Mouse (Mus musculus) midbrain, embryonic 13.5 days (tissue): ENCODE data around the gene U2af2. TPM values are rescaled to one million over a fixed set of nuclear protein-coding genes. Genes with fewer than 3 reads are reported as not detected.

ENCODE experiments used
- ATAC-seq: fragments of 200-750 bp; cut with Nextera tagmentation; 2 replicates; pipeline ENCODE4 v1.8.0; 2017; ENCODE audit warnings: mild to moderate bottlenecking, moderate TSS enrichment, moderate library complexity
- H3K27ac ChIP-seq: fragments of 300-500 bp; sonication (generic); 2 replicates; pipeline ENCODE4 v1.5.1; 2015; ENCODE audit warnings: inconsistent platforms, mild to moderate bottlenecking, moderate library complexity
- H3K27me3 ChIP-seq: fragments of 300-500 bp; sonication (generic); 2 replicates; pipeline ENCODE4 v1.6.1; 2015; ENCODE audit warnings: mild to moderate bottlenecking, inconsistent platforms
- H3K36me3 ChIP-seq: fragments of 300-500 bp; sonication (generic); 2 replicates; pipeline ENCODE4 v1.6.1; 2015; ENCODE audit warnings: mild to moderate bottlenecking, inconsistent platforms
- H3K4me1 ChIP-seq: fragments of 300-500 bp; sonication (generic); replicated peaks from 2 replicates; pipeline ENCODE4 v1.6.1; 2015; ENCODE audit warnings: inconsistent platforms
- H3K4me2 ChIP-seq: fragments of 300-500 bp; sonication (generic); replicated peaks from 2 replicates; pipeline ENCODE4 v1.6.1; 2015; ENCODE audit warnings: moderate library complexity, mild to moderate bottlenecking, inconsistent platforms
- H3K4me3 ChIP-seq: fragments of 300-500 bp; sonication (generic); replicated peaks from 2 replicates; pipeline ENCODE4 v1.5.1; 2015; ENCODE audit warnings: mild to moderate bottlenecking, inconsistent platforms
- H3K9ac ChIP-seq: fragments of 300-500 bp; sonication (generic); replicated peaks from 2 replicates; pipeline ENCODE4 v1.6.1; 2015; ENCODE audit warnings: mild to moderate bottlenecking, inconsistent platforms
- H3K9me3 ChIP-seq: fragments of 300-500 bp; sonication (generic); 2 replicates; pipeline ENCODE4 v1.6.1; 2016; ENCODE audit warnings: mild to moderate bottlenecking, inconsistent platforms
- WGBS: fragments of 180-500 bp; shearing (Covaris S2); methylation state at CpG from one replicate; pipeline ENCODE4 v1.1.7; 2015; 5-methylcytosine and 5-hydroxymethylcytosine counted together
- microRNA-seq: library from miRNA; unstranded; fragments of <30 nt; microRNA quantifications from one replicate; pipeline ENCODE4, GENCODE M21; 2016
- polyA plus RNA-seq: library from polyadenylated mRNA; unstranded; fragments of >200 nt; fragmentation: Nextera tagmentation; extraction: Ambion mirVana; gene quantifications from 2 replicates; pipeline ENCODE4 v1.2.1, GENCODE M21; 2015

Gene U2af2
- polyA plus RNA-seq, 1 experiment from 2014 or later, result 128 TPM

DNA sequence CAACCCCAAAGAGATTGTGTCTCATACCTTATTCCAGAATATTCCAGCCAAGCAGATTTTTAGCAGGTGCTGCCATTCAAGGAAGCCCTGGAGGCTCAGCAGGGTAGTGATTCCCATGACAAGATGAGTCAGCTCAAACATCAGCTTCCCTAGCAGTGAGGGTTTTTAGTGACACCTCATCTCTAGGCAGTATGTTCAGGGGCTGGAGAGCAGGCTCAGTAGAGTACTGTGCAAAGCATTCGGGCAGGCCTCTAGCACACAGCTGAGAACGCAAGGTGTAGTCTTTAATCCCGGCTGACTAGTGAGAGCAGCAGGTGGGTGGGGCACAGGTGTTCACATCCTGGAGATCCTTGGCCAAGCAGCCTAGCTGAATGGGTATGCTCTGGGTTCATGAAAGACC is 37.9 kb downstream of the U2af2 start:
- no peak overlapping the region for H3K27ac ChIP-seq
- WGBS, result 89% methylated on average over 3 of the region's 3 CpGs
- no peaks in the 10 kb centered on the region for H3K9me3 ChIP-seq
- no peak for ATAC-seq
- H3K4me3 ChIP-seq, result no peak overlapping the region
- no peak overlapping the region for H3K9ac ChIP-seq
- H3K36me3 ChIP-seq, result peaks cover 50% of the 10 kb centered on the region
- H3K4me2 ChIP-seq, result no peak overlapping the region
- no peaks in the 10 kb centered on the region for H3K27me3 ChIP-seq
- H3K4me1 ChIP-seq, result no peaks in the 10 kb centered on the region

DNA sequence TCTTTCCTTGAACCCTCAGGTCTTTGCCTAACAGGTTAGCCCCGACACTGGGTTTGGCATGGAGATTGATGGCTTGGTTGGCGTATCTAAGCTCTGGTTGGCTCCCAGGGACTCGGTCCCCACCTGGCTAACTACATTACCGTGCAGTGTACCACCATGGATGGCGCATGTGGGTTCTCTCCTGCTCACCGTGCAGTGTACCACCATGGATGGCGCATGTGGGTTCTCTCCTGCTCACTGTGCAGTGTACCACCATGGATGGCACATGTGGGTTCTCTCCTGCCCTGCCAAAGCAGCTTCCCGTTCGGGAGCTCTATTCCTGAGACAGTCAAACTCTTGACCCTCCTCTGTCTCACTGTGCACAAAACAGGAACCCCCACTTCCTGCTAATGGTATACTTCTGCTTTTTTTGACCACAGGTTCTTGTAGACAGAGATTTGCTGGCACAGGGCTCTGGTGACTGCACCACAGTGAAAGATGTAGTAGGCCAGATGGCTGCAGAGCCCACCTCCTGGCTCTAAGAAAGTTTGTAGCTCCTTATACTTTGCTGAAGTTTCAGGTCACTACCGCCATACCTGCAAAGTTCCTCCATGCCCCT is 39.2 kb downstream of the U2af2 start:
- WGBS, result 92% methylated on average over 10 of the region's 10 CpGs
- Histone ChIP-seq H3K36me3 (peaks cover 36% of the 10 kb centered on the region), H3K9ac (no peak overlapping the region), H3K27me3 (no peaks in the 10 kb centered on the region), H3K27ac (no peak overlapping the region), H3K4me2 (no peak overlapping the region), H3K9me3 (no peaks in the 10 kb centered on the region), H3K4me3 (no peak overlapping the region), H3K4me1 (no peaks in the 10 kb centered on the region)
- ATAC-seq, result no peak

DNA sequence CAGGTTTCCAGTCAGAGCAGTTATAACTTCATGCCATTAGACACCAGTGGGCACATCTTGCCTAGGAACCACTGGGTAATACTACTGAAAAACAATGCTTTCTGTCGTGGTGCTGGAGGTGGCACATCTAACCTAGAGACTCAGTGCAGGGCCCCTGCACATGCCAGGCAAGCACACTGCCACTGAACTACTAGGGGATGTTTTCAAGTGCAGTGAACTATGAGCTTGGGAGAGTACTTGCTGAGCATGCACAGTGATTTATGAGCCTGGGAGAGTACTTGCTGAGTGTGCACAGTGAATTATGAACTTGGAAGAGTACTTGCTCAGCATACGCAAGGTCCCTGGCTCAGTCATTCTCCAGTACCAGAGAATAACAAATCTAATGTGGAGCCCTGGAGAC is 40.6 kb downstream of the U2af2 start:
- Histone ChIP-seq H3K9me3 (no peaks in the 10 kb centered on the region), H3K27me3 (no peaks in the 10 kb centered on the region), H3K9ac (no peak overlapping the region), H3K4me1 (no peaks in the 10 kb centered on the region), H3K4me3 (no peak overlapping the region), H3K4me2 (no peak overlapping the region), H3K36me3 (peaks cover 22% of the 10 kb centered on the region), H3K27ac (no peak overlapping the region)
- WGBS, result 93% methylated on average over 2 of the region's 2 CpGs
- ATAC-seq, result no peak

DNA sequence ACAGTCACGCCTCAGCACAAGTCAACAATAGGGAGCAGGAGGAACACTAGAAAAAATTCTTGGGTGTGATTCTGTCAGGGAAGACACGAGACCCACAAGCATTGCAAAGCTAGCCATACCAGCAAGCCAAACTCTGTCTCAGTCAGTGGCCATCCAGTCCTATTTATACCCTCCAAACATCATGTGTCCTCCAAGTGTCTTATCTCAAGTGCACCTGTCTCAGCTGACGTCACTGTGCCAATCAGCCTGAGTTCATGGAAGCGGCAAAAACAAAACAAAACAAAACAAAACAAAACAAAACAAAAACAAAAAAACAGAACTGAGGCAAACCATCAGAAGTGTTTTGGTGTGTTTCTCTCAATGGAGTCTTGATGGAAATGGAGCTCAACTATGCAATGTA is 46.3 kb downstream of the U2af2 start:
- Histone ChIP-seq H3K27ac (no peak overlapping the region), H3K9me3 (no peaks in the 10 kb centered on the region), H3K4me2 (no peak overlapping the region), H3K4me1 (no peaks in the 10 kb centered on the region), H3K9ac (no peak overlapping the region), H3K36me3 (no peaks in the 10 kb centered on the region), H3K27me3 (no peaks in the 10 kb centered on the region), H3K4me3 (no peak overlapping the region)
- ATAC-seq, result no peak
- 84% methylated on average over 4 of the region's 4 CpGs for WGBS

DNA sequence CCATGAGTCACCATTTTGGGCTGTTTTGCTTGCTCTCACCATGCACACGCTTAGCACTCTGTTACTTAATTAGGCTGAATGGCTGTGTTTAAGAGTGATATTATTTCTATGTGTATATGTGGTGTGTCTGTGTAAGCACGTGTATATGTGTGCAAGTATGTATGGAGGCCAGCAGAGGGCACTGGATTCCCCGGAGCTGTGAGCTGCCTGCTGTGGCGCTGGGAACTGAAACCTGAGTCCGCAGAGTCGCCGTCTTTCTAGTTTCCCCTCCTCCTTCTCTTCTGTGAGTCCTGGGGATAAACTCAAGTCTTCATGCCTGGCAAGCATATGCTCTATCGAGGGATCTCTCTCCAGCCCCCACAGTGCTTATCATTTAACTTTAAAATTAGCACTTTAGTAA is 47.4 kb downstream of the U2af2 start:
- H3K36me3 ChIP-seq, result no peaks in the 10 kb centered on the region
- no peaks in the 10 kb centered on the region for H3K4me1 ChIP-seq
- ATAC-seq, result no peak
- no peaks in the 10 kb centered on the region for H3K9me3 ChIP-seq
- no peak overlapping the region for H3K27ac ChIP-seq
- 85% methylated on average over 8 of the region's 8 CpGs for WGBS
- H3K27me3 ChIP-seq, result no peaks in the 10 kb centered on the region
- no peak overlapping the region for H3K9ac ChIP-seq
- no peak overlapping the region for H3K4me2 ChIP-seq
- H3K4me3 ChIP-seq, result no peak overlapping the region

DNA sequence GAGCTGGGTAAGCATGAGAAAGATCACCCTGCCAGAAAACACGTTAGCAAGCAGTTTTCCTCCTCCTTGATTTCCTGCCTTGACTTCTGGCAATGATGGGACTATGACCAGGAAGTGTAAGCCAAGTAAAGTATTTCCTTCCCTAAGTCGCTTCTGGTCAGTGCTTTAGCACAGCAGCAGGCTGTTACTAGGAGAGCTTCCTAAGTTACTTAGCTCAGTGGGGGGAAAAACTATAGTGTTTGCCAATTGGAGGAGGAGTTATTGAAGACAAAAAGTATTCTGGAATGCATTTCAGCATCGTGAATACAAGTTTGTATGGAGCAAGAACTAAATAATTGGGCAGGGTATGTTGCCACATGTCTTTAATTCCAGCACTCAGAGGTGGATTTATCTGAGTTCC is 50.8 kb downstream of the U2af2 start:
- Histone ChIP-seq H3K9me3 (no peaks in the 10 kb centered on the region), H3K9ac (no peak overlapping the region), H3K4me1 (no peaks in the 10 kb centered on the region), H3K36me3 (no peaks in the 10 kb centered on the region), H3K4me2 (no peak overlapping the region), H3K27me3 (no peaks in the 10 kb centered on the region), H3K27ac (no peak overlapping the region), H3K4me3 (no peak overlapping the region)
- 55% methylated on average over 3 of the region's 3 CpGs for WGBS
- no peak for ATAC-seq

DNA sequence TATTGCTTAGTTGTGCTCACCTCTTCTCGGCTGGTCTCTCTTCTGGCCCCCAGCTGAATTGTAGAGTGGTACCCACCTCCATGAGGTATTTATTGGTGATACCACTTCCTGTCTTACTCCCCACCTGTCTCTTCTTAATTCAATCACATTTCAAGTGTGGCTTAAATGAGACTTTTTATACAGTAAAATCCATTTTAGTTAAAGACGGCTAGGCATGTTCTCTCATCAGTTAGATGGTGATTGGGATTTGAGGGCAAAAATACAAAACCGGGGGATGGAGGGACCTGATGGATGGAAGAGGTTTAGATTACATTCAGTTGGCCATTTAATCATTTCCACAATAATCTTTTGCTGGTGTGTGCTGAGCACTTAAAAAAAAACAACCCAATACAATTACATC is 54.9 kb downstream of the U2af2 start, which contains the start of gene Rfpl4:
Rfpl4 (minus strand) TSS at position 101 of the 400 bp plus-strand sequence.
- no peak within 1 kb of the TSS for H3K4me2 ChIP-seq
- H3K36me3 ChIP-seq, result no peaks in the 10 kb centered on the region
- no peaks in the 10 kb centered on the region for H3K27me3 ChIP-seq
- no peak for ATAC-seq
- H3K4me3 ChIP-seq, result no peak within 1 kb of the TSS
- no peaks in the 10 kb centered on the region for H3K4me1 ChIP-seq
- no peak within 1 kb of the TSS for H3K9ac ChIP-seq
- no peak within 1 kb of the TSS for H3K27ac ChIP-seq
- no peaks in the 10 kb centered on the region for H3K9me3 ChIP-seq
- 88% methylated on average over 3 of the region's 3 CpGs for WGBS

DNA sequence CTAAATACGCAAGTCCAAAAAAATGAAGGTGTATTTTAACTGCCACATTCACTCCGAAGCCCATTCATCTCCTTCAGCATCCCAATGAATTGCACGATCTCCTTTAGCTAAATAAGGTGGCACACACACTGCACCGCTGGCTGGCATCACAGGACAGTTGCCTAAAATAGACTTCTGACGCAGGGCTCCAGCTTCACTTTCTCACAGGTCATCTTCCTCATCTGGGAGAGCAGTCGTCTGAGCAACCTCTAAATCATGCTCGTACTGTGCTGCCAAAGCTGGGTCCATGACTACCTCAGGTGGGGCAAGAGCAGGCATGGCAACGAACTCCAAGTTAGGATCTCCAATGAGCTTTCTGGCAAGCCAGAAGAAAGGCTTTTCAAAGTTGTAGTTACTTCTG is 63.1 kb downstream of the U2af2 start:
- ATAC-seq, result no peak
- Histone ChIP-seq H3K4me3 (no peak overlapping the region), H3K36me3 (no peaks in the 10 kb centered on the region), H3K27me3 (0 out of 2 replicates have a peak, but pooled peaks cover 3% of the 10 kb centered on the region), H3K9ac (no peak overlapping the region), H3K27ac (no peak overlapping the region), H3K9me3 (no peaks in the 10 kb centered on the region), H3K4me2 (no peak overlapping the region), H3K4me1 (0 out of 2 replicates have a peak, but pooled peaks cover 5% of the 10 kb centered on the region)
- WGBS, result 88% methylated on average over 8 of the region's 8 CpGs

DNA sequence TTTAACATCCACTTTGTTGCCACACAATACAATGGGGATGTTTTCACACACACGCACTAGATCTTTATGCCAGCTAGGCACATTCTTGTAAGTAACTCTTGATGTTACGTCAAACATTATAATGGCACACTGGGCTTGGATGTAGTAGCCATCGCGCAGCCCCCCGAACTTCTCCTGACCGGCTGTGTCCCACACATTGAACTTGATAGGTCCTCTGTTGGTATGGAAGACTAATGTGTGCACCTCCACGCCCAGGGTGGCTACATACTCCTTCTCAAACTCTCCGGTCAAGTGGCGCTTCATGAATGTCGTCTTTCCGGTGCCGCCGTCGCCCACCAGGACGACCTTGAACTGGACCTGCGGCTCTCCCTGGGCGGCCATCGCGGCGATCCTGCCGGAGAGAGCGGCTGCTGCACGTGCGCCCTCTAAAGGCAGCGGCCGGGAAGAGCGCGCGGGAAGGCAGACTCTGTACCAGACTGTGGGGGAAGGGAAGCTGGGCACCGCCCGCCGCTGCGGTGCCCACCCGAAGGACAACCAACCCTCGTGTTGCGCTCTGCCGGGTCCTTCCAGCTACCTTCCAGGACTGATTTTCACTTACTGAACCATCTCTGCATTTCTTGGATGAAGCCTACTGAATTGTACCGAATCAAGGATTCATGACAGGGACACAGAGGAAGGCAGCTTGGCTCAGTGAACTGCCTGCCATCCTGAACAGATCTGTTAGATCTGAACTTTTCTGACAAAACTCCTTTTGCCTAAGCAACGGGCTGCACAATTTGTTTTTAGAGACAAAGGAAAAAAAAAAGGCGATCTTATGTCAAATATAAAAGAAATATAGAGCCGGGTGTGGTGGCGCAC is 63.8 kb downstream of the U2af2 start, which contains the start of gene Rasl2-9:
Rasl2-9 (minus strand) TSS at position 402 of the 858 bp plus-strand sequence.
- H3K4me2 ChIP-seq, result peak within 1 kb of the TSS; percentile 56
- 18% methylated on average over 42 of the region's 42 CpGs for WGBS
- H3K36me3 ChIP-seq, result no peaks in the 10 kb centered on the region
- peak within 1 kb of the TSS; percentile 51 for H3K9ac ChIP-seq
- H3K27ac ChIP-seq, result no peak within 1 kb of the TSS
- ATAC-seq, result peak; percentile 81
- H3K4me3 ChIP-seq, result peak within 1 kb of the TSS; percentile 39
- no peaks in the 10 kb centered on the region for H3K9me3 ChIP-seq
- H3K4me1 ChIP-seq, result 0 out of 2 replicates have a peak, but pooled peaks cover 5% of the 10 kb centered on the region
- 0 out of 2 replicates have a peak, but pooled peaks cover 3% of the 10 kb centered on the region for H3K27me3 ChIP-seq

Small RNA genes lying within 50 kb of the gene (microRNA-seq; reads per million reads assigned to microRNA genes)
- gene Gm26217, result not detected

Other genes with a start within 250 kb of the U2af2 start
- gene Ube2s, start 249.6 kb upstream of the U2af2 start, polyA plus RNA-seq, result 281 and 301 TPM in 2 replicates
- gene Shisa7, start 217.4 kb upstream of the U2af2 start, polyA plus RNA-seq, result 8.8 and 9.7 TPM in 2 replicates
- 3.3 and 5.3 TPM in 2 replicates for gene Isoc2b, start 191.9 kb upstream of the U2af2 start, polyA plus RNA-seq
- gene Isoc2a, start 185.0 kb upstream of the U2af2 start, polyA plus RNA-seq, result 0.43 and 0.65 TPM in 2 replicates
- gene Gm36210, start 155.6 kb upstream of the U2af2 start, polyA plus RNA-seq, result 0.31 and 0.32 TPM in 2 replicates
- gene Zfp628, start 146.9 kb upstream of the U2af2 start, polyA plus RNA-seq, result 4.3 and 4.4 TPM in 2 replicates
- gene Nat14, start 140.1 kb upstream of the U2af2 start, polyA plus RNA-seq, result 29.5 and 31.1 TPM in 2 replicates
- 0.88 and 0.98 TPM in 2 replicates for gene Ssc5d, start 136.4 kb upstream of the U2af2 start, polyA plus RNA-seq
- gene Sbk2, start 97.7 kb upstream of the U2af2 start, polyA plus RNA-seq, result 0.12 and 0.13 TPM in 2 replicates
- 0.10 and 0.13 TPM in 2 replicates for gene Sbk3, start 91.0 kb upstream of the U2af2 start, polyA plus RNA-seq
- gene Zfp579, start 66.0 kb upstream of the U2af2 start, polyA plus RNA-seq, result 65.2 and 68.4 TPM in 2 replicates
- gene Zfp524, start 47.7 kb upstream of the U2af2 start, polyA plus RNA-seq, result 8.6 and 8.9 TPM in 2 replicates
- 42.0 and 51.1 TPM in 2 replicates for gene Fiz1, start 47.4 kb upstream of the U2af2 start, polyA plus RNA-seq
- 0.89 and 1.3 TPM in 2 replicates for gene Gm44973, start 46.6 kb upstream of the U2af2 start, polyA plus RNA-seq
- gene Zfp865, start 41.8 kb upstream of the U2af2 start, polyA plus RNA-seq, result 5.7 and 7.9 TPM in 2 replicates
- 25.8 and 30.1 TPM in 2 replicates for gene Ccdc106, start 41.6 kb upstream of the U2af2 start, polyA plus RNA-seq
- gene 4632433K11Rik, start 28.0 kb upstream of the U2af2 start, polyA plus RNA-seq, result not detected in 2 replicates
- gene Zfp784, start 23.7 kb upstream of the U2af2 start, polyA plus RNA-seq, result 10.5 and 11.2 TPM in 2 replicates
- gene Zfp580, start 10.6 kb upstream of the U2af2 start, polyA plus RNA-seq, result 70.1 and 72.8 TPM in 2 replicates
- 73.5 and 80.1 TPM in 2 replicates for gene Epn1, start 18.1 kb downstream of the U2af2 start, polyA plus RNA-seq
- not detected in 2 replicates for gene Rfpl4, start 54.8 kb downstream of the U2af2 start, polyA plus RNA-seq
- gene Rasl2-9, start 63.8 kb downstream of the U2af2 start, polyA plus RNA-seq, result 0.38 and 0.41 TPM in 2 replicates
- 0.01 TPM in 1 of 2 replicates, not detected in the other for gene Vmn1r55, start 87.5 kb downstream of the U2af2 start, polyA plus RNA-seq
- not detected in 2 replicates for gene Vmn1r56, start 134.6 kb downstream of the U2af2 start, polyA plus RNA-seq
- not detected in 2 replicates for gene Vmn1r57, start 156.3 kb downstream of the U2af2 start, polyA plus RNA-seq